Mouse (Mus musculus) right cerebral cortex, postnatal 36 days (tissue): ENCODE measurements around the gene Sorcs2.

Experiments
- DNase-seq, 2 experiments: peaks; one replicate each; pipeline ENCODE4 v3.0.0; 2022; ENCODE audit warnings: low spot score in 2 of 2, mixed read lengths in 1 of 2

The Sorcs2 gene

GRCm38 (mm10) chr5:36179708-36180107, 218.2 kb downstream of the Sorcs2 start:
- DNase-seq: no peak

- DNase-seq: no peak
These were observed 219.2 kb downstream of the Sorcs2 start for GRCm38 (mm10) chr5:36178785-36179184.

GRCm38 (mm10) chr5:36178215-36178614, 219.7 kb downstream of the Sorcs2 start:
- no peak for DNase-seq

GRCm38 (mm10) chr5:36176873-36177272, 221.1 kb downstream of the Sorcs2 start:
- no peak for DNase-seq

GRCm38 (mm10) chr5:36176409-36176808, 221.5 kb downstream of the Sorcs2 start:
- no peak for DNase-seq

- DNase-seq: no peak
These were observed 223.3 kb downstream of the Sorcs2 start for GRCm38 (mm10) chr5:36174569-36175115.

GRCm38 (mm10) chr5:36168963-36169650, 228.8 kb downstream of the Sorcs2 start:
- no peak for DNase-seq

GRCm38 (mm10) chr5:36166346-36167013, 231.5 kb downstream of the Sorcs2 start:
- no peak for DNase-seq

- no peak for DNase-seq
These were observed 232.3 kb downstream of the Sorcs2 start for GRCm38 (mm10) chr5:36165424-36166302.

GRCm38 (mm10) chr5:36154879-36155485, 243.0 kb downstream of the Sorcs2 start:
- no peak for DNase-seq

- no peak for DNase-seq
These were observed 244.7 kb downstream of the Sorcs2 start for GRCm38 (mm10) chr5:36153261-36153660.

- no peak for DNase-seq
These were observed 246.9 kb downstream of the Sorcs2 start for GRCm38 (mm10) chr5:36151086-36151485.

- DNase-seq: no peak
These were observed 248.8 kb downstream of the Sorcs2 start for GRCm38 (mm10) chr5:36149098-36149497.

- no peak for DNase-seq
These were observed 251.3 kb downstream of the Sorcs2 start for GRCm38 (mm10) chr5:36146589-36146988.

- no peak for DNase-seq
These were observed 253.4 kb downstream of the Sorcs2 start for GRCm38 (mm10) chr5:36144560-36144959.

- no peak for DNase-seq
These were observed 256.2 kb downstream of the Sorcs2 start for GRCm38 (mm10) chr5:36141676-36142255.

GRCm38 (mm10) chr5:36141112-36141511, 256.8 kb downstream of the Sorcs2 start:
- DNase-seq: peak in 1 of 2 experiments; percentile 25

- no peak for DNase-seq
These were observed 258.2 kb downstream of the Sorcs2 start for GRCm38 (mm10) chr5:36139766-36140165.

- DNase-seq: no peak
These were observed 261.9 kb downstream of the Sorcs2 start for GRCm38 (mm10) chr5:36135874-36136542.

GRCm38 (mm10) chr5:36134302-36134701, 263.6 kb downstream of the Sorcs2 start:
- DNase-seq: no peak

- DNase-seq: no peak
These were observed 264.0 kb downstream of the Sorcs2 start for GRCm38 (mm10) chr5:36133893-36134292.
